Mouse (Mus musculus) megakaryocyte-erythroid progenitor cell, adult 5-6 weeks (primary cell): Measurements from ENCODE around the gene Hnf1b. TPM values are rescaled to one million over a fixed set of nuclear protein-coding genes. Genes with fewer than 3 reads are reported as not detected.

ENCODE experiments used
- ATAC-seq: replicated peaks from 2 replicates; pipeline ENCODE4 v1.8.0; 2016; ENCODE audit warnings: mild to moderate bottlenecking, inconsistent platforms; ENCODE audit not compliant: severe bottlenecking, poor library complexity, low FRiP score, low TSS enrichment
- total RNA-seq, 2 experiments: library from RNA; stranded (forward) in 1 of 2; stranded (reverse) in 1 of 2; fragments of 200-1000, 215-1000 nt in 1 of 2; fragments of >200 nt in 1 of 2; fragmentation: Nextera tagmentation in 1 of 2; gene quantifications; 2 replicates each; pipeline ENCODE4 v1.2.3; 2014 to 2017

The Hnf1b gene
- total RNA-seq, 2 experiments from 2014 or later = not detected

GRCm38 (mm10) chr11:83885175-83885574 is 35.3 kb downstream of the Hnf1b start:
- no peak for ATAC-seq

- ATAC-seq = no peak
Measured at GRCm38 (mm10) chr11:83886746-83887145, 36.9 kb downstream of the Hnf1b start.

- ATAC-seq = no peak
Measured at GRCm38 (mm10) chr11:83891366-83891765, 41.5 kb downstream of the Hnf1b start.

GRCm38 (mm10) chr11:83893325-83893724 is 43.5 kb downstream of the Hnf1b start:
- no peak for ATAC-seq

GRCm38 (mm10) chr11:83896430-83897410 is 46.9 kb downstream of the Hnf1b start:
- ATAC-seq = no peak

- ATAC-seq = no peak
Measured at GRCm38 (mm10) chr11:83897569-83897968, 47.7 kb downstream of the Hnf1b start.

GRCm38 (mm10) chr11:83902812-83903211 is 52.9 kb downstream of the Hnf1b start:
- no peak for ATAC-seq

- ATAC-seq = no peak
Measured at GRCm38 (mm10) chr11:83905756-83906155, 55.9 kb downstream of the Hnf1b start.

GRCm38 (mm10) chr11:83908376-83908775 is 58.5 kb downstream of the Hnf1b start:
- ATAC-seq = no peak

- no peak for ATAC-seq
Measured at GRCm38 (mm10) chr11:83913824-83914311, 64.0 kb downstream of the Hnf1b start.

GRCm38 (mm10) chr11:83914501-83914900 is 64.6 kb downstream of the Hnf1b start:
- ATAC-seq = no peak

- no peak for ATAC-seq
Measured at GRCm38 (mm10) chr11:83922600-83922999, 72.7 kb downstream of the Hnf1b start.

- ATAC-seq = 0 out of 2 replicates have a peak, but pooled peaks have one; percentile 61
Measured at GRCm38 (mm10) chr11:83927097-83927496, 77.2 kb downstream of the Hnf1b start.

- ATAC-seq = no peak
Measured at GRCm38 (mm10) chr11:83932506-83933106, 82.7 kb downstream of the Hnf1b start.

- ATAC-seq = no peak
Measured at GRCm38 (mm10) chr11:83933376-83933775, 83.5 kb downstream of the Hnf1b start.

GRCm38 (mm10) chr11:83935986-83936665 is 86.3 kb downstream of the Hnf1b start:
- ATAC-seq = peak; percentile 71

- no peak for ATAC-seq
Measured at GRCm38 (mm10) chr11:83938556-83938955, 88.7 kb downstream of the Hnf1b start.

GRCm38 (mm10) chr11:83941950-83942840 is 92.3 kb downstream of the Hnf1b start, which contains the start of gene Ddx52:
Gene Ddx52, plus strand, starts transcription at chr11:83942062.
- peak; percentile 99 for ATAC-seq
